Mouse (Mus musculus): ENCODE measurements around the gene Mtus2. TPM values are rescaled to one million over a fixed set of nuclear protein-coding genes. Genes with fewer than 3 reads are reported as not detected.

Gene Mtus2
- polyA plus RNA-seq, 1 experiment from 2014 or later = 50.0 TPM

DNA sequence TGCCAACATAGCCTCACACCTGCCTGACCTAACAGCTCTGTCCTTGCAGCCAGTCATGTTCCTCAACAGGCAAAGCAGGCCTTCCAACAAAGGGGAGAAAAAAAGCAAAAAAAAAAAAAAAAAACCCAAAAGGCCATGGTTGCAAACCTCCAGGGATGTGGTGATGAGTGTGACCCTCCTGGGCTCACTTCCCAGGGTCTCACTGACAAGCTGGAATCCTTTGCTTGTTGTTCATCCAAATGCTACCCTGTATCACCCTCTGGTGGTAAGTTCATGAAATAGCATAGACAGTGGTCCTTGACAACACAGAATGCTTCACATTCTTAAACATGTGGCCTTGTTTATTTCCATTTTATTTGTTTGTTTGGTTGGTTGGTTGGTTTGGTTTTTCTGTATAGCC lies 281.9 kb downstream of the Mtus2 start:
- 0 out of 2 replicates have a peak, but pooled peaks have one; percentile 51 for ATAC-seq (ENCODE audit: low read depth)

DNA sequence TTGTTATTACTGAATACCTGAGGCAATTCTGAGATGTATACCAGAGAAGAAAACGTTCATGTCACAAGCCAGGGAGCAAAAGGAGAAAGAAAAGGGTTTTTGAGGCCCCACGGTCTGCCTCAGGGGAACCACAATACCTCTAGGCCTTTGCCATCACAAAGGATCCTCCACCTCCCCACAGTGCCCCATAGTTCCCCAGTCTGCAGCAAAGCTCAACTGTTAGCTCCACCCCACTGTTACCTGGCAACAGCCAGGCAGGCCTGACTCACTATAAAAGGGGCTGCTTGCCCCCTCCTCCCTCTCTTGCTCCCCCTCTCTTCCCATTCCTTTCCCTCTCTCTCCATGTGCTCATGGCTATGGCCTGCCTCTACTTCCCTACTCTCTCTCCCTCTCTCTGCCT lies 282.6 kb downstream of the Mtus2 start:
- ATAC-seq (ENCODE audit: low read depth) = no peak

More for the DNA sequence above, 281.9 kb downstream of the Mtus2 start:
- no peaks in the 10 kb centered on the region for H3K27me3 ChIP-seq
- H3K4me1 ChIP-seq (replicated peaks) = no peaks in the 10 kb centered on the region
- H3K36me3 ChIP-seq = no peaks in the 10 kb centered on the region
- H3K9me3 ChIP-seq = no peaks in the 10 kb centered on the region
- no peak overlapping the region for H3K9ac ChIP-seq
- no peak overlapping the region for H3K27ac ChIP-seq (replicated peaks)
- no peak overlapping the region for H3K4me3 ChIP-seq
- H3K4me2 ChIP-seq = no peak overlapping the region

DNA sequence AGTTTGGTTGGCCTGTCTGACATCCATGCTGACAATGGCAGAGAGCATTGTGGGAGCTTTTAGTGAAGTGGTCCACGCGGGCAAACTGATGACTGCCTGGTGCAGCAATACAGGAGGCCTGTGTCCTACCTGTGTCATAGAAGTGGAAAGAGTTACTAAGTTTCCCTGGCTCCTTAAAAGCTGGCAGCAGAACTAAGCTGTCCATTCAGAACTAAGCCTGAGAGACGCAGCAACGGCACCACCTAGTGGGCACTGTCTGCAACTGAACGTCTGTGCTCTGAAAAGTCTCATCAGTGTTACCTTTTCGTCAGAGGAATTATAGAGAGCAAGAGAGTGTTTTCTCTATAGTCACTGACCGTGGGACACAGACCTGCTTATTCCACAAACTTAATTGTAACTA lies 284.8 kb downstream of the Mtus2 start:
- Histone ChIP-seq H3K36me3 (no peaks in the 10 kb centered on the region), H3K4me1 (replicated peaks) (no peaks in the 10 kb centered on the region), H3K9ac (no peak overlapping the region), H3K9me3 (no peaks in the 10 kb centered on the region), H3K4me2 (no peak overlapping the region), H3K4me3 (no peak overlapping the region), H3K27ac (replicated peaks) (no peak overlapping the region), H3K27me3 (no peaks in the 10 kb centered on the region)
- 7% methylated on average over 7 of the region's 7 CpGs for WGBS
- no peak for ATAC-seq (ENCODE audit: low read depth)

More for the DNA sequence above, 282.6 kb downstream of the Mtus2 start:
- H3K27me3 ChIP-seq = no peaks in the 10 kb centered on the region
- no peaks in the 10 kb centered on the region for H3K9me3 ChIP-seq
- H3K36me3 ChIP-seq = no peaks in the 10 kb centered on the region
- no peak overlapping the region for H3K27ac ChIP-seq (replicated peaks)
- no peak overlapping the region for H3K4me2 ChIP-seq
- H3K9ac ChIP-seq = no peak overlapping the region
- no peaks in the 10 kb centered on the region for H3K4me1 ChIP-seq (replicated peaks)
- 10% methylated on average over 2 of the region's 2 CpGs for WGBS
- H3K4me3 ChIP-seq = no peak overlapping the region

DNA sequence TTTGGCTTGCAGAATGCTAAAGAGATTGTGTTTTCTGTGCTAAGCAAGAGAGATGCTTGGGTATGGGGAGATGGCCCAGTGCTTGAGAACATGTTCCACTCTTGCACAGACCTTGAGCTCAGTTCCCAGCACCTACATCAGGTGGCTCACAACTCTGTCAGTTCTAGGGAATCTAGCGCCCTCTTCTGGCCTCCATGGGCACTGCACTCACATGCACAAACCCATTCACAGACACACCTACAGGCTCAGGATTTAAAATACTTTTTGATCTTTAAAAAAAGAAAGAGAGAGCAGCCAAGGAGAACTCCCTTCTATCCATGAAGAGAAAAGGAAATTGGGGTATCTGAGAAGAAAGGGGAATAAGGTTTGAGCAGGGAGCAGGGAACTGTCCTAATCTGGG lies 287.4 kb downstream of the Mtus2 start:
- ATAC-seq (ENCODE audit: low read depth) = no peak

DNA sequence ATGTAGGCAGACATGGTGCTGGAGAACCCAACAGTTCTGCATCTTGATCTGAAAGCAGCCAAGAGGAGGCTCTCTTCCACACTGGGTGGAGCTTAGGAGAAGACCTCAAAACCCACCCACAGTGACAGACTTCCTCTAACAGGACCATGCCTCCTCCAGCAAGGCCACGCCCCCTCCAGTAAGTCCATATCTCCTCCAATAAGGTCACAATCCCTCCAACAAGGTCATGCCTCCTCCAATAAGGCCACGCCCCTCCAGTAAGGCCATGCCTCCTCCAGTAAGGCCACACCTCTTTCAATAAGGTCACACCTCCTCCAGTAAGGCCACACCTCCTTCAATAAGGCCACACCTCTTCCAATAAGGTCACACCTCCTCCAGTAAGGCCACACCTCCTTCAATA lies 288.3 kb downstream of the Mtus2 start:
- no peak overlapping the region for H3K27ac ChIP-seq (replicated peaks)

More for the DNA sequence above, 287.4 kb downstream of the Mtus2 start:
- H3K4me1 ChIP-seq (replicated peaks) = no peaks in the 10 kb centered on the region
- H3K36me3 ChIP-seq = no peaks in the 10 kb centered on the region
- no peak overlapping the region for H3K4me2 ChIP-seq
- 31% methylated on average over 1 of the region's 1 CpGs for WGBS
- H3K9me3 ChIP-seq = no peaks in the 10 kb centered on the region
- H3K4me3 ChIP-seq = no peak overlapping the region
- no peaks in the 10 kb centered on the region; the same call in 1 of the 2 replicates for H3K27me3 ChIP-seq
- no peak overlapping the region for H3K27ac ChIP-seq (replicated peaks)
- no peak overlapping the region for H3K9ac ChIP-seq

DNA sequence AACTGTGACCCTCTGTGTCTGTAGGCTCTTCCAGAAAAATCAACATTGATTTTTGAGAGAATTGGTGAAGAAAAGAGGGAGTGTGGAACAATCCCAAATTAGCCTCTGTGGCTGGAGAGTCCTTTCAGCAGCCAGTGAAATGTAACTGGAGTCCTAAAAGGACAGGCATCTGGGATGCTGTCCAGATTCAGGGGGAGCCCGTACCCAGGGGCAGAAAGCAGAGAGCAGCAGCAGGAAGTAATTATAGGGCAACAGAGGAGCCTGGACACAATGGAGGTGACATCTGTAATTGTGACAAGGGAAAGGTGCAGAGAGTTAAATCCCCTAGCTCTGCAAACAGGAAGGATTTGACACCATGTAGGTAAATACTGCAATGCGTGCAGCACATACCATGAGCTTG lies 291.1 kb downstream of the Mtus2 start:
- no peak overlapping the region for H3K4me3 ChIP-seq
- WGBS = 56% methylated on average over 2 of the region's 2 CpGs

More for the DNA sequence above, 288.3 kb downstream of the Mtus2 start:
- WGBS = 82% methylated on average over 2 of the region's 2 CpGs
- no peak overlapping the region for H3K4me2 ChIP-seq
- no peaks in the 10 kb centered on the region for H3K9me3 ChIP-seq
- no peak overlapping the region for H3K9ac ChIP-seq
- H3K36me3 ChIP-seq = no peaks in the 10 kb centered on the region
- no peaks in the 10 kb centered on the region for H3K4me1 ChIP-seq (replicated peaks)
- no peak overlapping the region for H3K4me3 ChIP-seq
- no peaks in the 10 kb centered on the region; the same call in 1 of the 2 replicates for H3K27me3 ChIP-seq
- no peak for ATAC-seq (ENCODE audit: low read depth)

DNA sequence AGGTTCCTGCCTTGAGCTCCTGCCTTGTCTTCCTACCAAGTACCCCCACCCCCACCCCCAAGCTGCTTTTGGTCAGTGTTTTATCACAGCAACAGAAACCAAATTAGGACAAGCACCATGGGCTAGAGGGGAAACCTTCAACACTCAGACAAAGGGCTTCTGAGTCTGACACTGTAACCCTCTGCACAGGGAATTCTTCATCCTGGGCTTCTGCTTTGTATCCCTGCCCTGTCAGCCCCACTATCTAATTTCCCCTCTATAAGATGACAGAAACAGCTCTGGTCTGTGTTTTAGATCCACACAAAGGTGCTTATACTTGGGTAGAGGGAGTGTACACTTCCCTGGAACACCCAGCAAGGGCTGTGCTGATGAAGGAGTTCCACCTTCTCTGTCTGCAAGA lies 294.7 kb downstream of the Mtus2 start:
- Histone ChIP-seq H3K4me1 (replicated peaks) (no peaks in the 10 kb centered on the region), H3K36me3 (no peaks in the 10 kb centered on the region), H3K27ac (replicated peaks) (no peak overlapping the region), H3K27me3 (no peaks in the 10 kb centered on the region; the same call in 1 of the 2 replicates), H3K9ac (no peak overlapping the region), H3K4me2 (no peak overlapping the region), H3K9me3 (no peaks in the 10 kb centered on the region), H3K4me3 (no peak overlapping the region)
- no peak for ATAC-seq (ENCODE audit: low read depth)

More for the DNA sequence above, 291.1 kb downstream of the Mtus2 start:
- H3K9ac ChIP-seq = no peak overlapping the region
- no peak overlapping the region for H3K4me2 ChIP-seq
- H3K9me3 ChIP-seq = no peaks in the 10 kb centered on the region
- no peaks in the 10 kb centered on the region; the same call in 1 of the 2 replicates for H3K27me3 ChIP-seq
- no peak overlapping the region for H3K27ac ChIP-seq (replicated peaks)
- ATAC-seq (ENCODE audit: low read depth) = no peak
- no peaks in the 10 kb centered on the region for H3K4me1 ChIP-seq (replicated peaks)
- no peaks in the 10 kb centered on the region for H3K36me3 ChIP-seq

DNA sequence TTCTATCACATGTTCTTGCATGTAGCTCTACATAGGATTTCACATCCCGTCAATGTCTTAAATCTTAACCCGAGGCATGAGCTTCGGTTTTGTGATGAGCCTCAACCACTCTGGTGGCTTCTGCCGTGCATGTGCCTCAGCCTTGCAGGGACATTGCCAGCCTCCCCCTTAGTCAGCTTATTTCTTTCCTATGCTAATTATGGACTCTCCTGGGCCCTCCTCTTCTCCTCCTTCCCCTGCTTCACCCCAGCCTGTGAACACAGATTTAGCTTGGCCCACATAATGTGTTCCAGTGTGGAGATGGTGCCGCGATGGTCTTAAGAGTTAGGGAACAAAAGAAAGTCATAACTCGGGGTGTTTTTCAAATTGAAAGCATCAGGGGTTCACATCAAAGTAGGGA lies 304.9 kb downstream of the Mtus2 start:
- no peak overlapping the region for H3K27ac ChIP-seq (replicated peaks)
- no peak overlapping the region for H3K9ac ChIP-seq
- 88% methylated on average over 7 of the region's 7 CpGs for WGBS
- no peaks in the 10 kb centered on the region for H3K36me3 ChIP-seq
- 0 out of 2 replicates have a peak, but pooled peaks cover 3% of the 10 kb centered on the region for H3K9me3 ChIP-seq
- peaks cover 7% of the 10 kb centered on the region for H3K4me1 ChIP-seq (replicated peaks)
- no peak for ATAC-seq (ENCODE audit: low read depth)
- peaks cover 3% of the 10 kb centered on the region for H3K27me3 ChIP-seq
- no peak overlapping the region for H3K4me2 ChIP-seq
- no peak overlapping the region for H3K4me3 ChIP-seq

DNA sequence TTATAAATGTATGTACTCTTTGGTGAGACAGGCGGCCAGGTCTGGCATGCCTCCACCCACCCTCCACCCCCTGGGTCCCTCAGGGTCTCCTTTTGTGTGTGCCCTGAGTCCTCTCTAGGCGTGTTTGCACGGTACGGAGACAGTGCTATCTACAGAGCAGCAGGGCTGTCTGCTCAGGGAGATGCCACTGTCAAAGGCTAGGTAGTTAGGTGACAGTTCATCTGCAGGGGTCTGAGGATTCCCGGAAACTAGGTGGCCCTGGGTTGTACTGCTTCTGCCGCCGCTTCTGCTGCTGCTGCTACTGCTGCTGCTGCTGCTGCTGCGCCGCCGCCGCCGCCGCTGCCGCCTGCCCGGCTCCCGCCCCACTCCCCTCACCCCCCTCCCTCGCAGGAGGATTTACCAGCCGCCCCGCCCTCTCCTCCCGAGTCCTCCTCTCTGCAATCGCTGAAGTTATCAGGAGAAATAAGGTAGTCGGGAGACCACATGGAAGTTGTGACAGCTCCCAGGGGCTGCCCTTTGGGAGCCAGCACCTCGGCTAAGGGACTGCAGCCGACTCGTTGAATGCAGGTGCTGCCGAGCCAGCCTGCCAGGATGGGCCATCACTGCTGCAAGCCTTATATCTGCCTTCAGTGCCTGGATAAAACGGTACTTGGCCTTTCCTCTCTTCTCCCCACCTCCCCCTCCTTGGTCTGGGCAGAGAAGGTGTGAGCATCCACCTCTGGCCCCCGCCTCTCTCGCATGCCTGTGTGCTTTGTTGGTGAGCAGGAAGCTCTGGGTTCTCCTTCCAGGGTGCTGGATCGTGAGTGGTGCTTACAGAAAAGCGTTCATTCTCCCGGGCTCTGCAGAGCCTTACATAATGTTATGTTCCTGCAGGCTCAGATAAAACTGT lies 307.9 kb downstream of the Mtus2 start:
- Histone ChIP-seq H3K36me3 (no peaks in the 10 kb centered on the region), H3K27ac (replicated peaks) (peak overlapping the region; percentile 67), H3K4me1 (replicated peaks) (peaks cover 7% of the 10 kb centered on the region), H3K9ac (peak overlapping the region; percentile 77), H3K4me3 (peak overlapping the region; percentile 50), H3K9me3 (no peaks in the 10 kb centered on the region), H3K4me2 (peak overlapping the region; percentile 73), H3K27me3 (peaks cover 3% of the 10 kb centered on the region)
- 0% methylated on average over 32 of the region's 32 CpGs for WGBS
- peak; percentile 80 for ATAC-seq (ENCODE audit: low read depth)

DNA sequence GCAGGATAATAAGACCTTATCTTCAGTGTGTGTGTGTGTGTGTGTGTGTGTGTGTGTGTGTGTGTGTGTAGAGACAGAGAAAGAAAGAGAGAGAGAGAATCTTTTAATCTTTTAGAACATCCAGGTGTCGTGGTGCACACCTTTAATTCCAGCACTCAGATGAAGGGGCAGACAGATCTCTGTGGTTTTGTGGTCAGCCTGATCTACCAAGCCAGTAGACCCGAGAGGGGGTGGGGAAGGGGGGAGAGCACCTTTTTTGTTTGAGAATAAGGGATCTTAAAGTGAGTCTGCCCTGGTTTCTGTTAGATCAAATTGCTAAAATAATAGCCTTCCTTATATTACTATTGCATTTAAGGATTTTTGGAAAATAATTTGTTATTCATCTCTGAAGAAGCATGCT lies 309.7 kb downstream of the Mtus2 start:
- H3K4me1 ChIP-seq (replicated peaks) = peaks cover 7% of the 10 kb centered on the region
- no peak overlapping the region for H3K4me3 ChIP-seq
- H3K9me3 ChIP-seq = no peaks in the 10 kb centered on the region
- no peak overlapping the region for H3K27ac ChIP-seq (replicated peaks)
- peak overlapping the region; percentile 73; the same call in 1 of the 2 replicates for H3K4me2 ChIP-seq
- no peak for ATAC-seq (ENCODE audit: low read depth)
- H3K9ac ChIP-seq = no peak overlapping the region
- no peaks in the 10 kb centered on the region for H3K36me3 ChIP-seq
- peaks cover 3% of the 10 kb centered on the region for H3K27me3 ChIP-seq
- 61% methylated on average over 2 of the region's 2 CpGs for WGBS

DNA sequence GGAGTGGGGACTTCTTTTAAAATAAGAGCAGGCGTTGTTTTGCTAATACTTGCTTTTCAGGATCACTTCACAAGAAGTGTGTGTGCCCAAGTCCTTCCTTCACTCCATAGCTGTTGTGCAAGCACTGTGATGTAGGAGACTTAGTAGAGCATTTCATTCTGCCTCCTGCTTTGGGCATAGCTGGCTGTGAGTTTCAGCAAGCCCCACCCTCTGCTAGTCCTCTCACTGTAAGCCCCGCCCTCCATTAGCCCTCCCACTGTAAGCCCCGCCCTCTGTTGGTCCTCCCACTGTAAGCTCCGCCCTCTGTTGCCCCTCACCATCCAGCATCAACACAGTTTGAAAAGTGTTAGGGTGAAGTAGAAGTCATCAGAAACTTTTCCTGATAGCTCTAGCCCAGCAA lies 310.3 kb downstream of the Mtus2 start:
- no peak overlapping the region for H3K4me3 ChIP-seq
- H3K9me3 ChIP-seq = no peaks in the 10 kb centered on the region
- no peaks in the 10 kb centered on the region for H3K36me3 ChIP-seq
- no peak overlapping the region for H3K9ac ChIP-seq
- peaks cover 7% of the 10 kb centered on the region for H3K4me1 ChIP-seq (replicated peaks)
- 62% methylated on average over 4 of the region's 4 CpGs for WGBS
- ATAC-seq (ENCODE audit: low read depth) = no peak
- no peak overlapping the region for H3K4me2 ChIP-seq
- peaks cover 3% of the 10 kb centered on the region for H3K27me3 ChIP-seq
- no peak overlapping the region for H3K27ac ChIP-seq (replicated peaks)

DNA sequence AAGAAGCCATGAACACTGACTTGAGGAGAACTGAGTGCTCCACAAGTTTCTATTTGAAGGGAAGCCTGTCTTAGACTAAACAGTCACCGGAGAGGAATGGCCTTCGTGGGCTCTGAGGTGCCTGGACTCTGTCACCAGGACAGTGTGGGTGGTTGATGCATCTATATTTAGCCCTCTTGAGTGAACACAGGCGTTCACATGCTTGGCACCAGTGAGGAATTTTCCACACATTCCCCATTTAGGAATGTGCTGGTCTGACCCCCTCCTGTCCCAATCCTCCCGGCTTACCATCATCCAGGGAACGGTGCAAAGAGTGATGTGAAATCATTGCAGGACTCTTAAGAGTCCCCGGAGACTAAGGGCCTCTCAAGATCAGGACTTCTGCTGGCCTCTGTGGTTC lies 314.9 kb downstream of the Mtus2 start:
- Histone ChIP-seq H3K9me3 (no peaks in the 10 kb centered on the region), H3K27ac (replicated peaks) (no peak overlapping the region), H3K9ac (no peak overlapping the region), H3K4me3 (no peak overlapping the region), H3K27me3 (no peaks in the 10 kb centered on the region), H3K4me2 (no peak overlapping the region), H3K4me1 (replicated peaks) (no peaks in the 10 kb centered on the region), H3K36me3 (no peaks in the 10 kb centered on the region)
- no peak for ATAC-seq (ENCODE audit: low read depth)
- 86% methylated on average over 6 of the region's 6 CpGs for WGBS

DNA sequence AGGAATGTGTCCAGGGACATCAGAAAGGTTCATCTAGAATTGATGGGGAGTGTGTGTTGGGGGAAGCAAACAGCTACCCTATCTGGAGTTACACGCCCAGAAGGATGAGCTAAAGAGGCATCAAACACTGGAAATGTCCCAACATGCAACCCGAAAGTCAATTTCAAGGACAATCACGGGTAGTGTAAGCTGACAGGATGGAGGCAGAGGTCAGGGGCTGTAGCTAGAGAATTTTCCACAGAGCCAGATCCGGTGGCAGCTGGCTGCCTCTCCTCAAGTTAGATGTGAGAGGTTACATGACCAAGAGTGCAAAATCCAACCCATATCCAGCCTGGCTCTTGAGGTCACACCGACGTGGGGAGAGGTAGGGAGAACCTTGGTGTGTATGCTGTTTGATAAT lies 315.7 kb downstream of the Mtus2 start:
- no peaks in the 10 kb centered on the region for H3K9me3 ChIP-seq
- no peak overlapping the region for H3K4me2 ChIP-seq
- no peak overlapping the region for H3K9ac ChIP-seq
- H3K36me3 ChIP-seq = no peaks in the 10 kb centered on the region
- ATAC-seq (ENCODE audit: low read depth) = no peak
- H3K27ac ChIP-seq (replicated peaks) = no peak overlapping the region
- no peak overlapping the region for H3K4me3 ChIP-seq
- 88% methylated on average over 6 of the region's 6 CpGs for WGBS
- H3K27me3 ChIP-seq = no peaks in the 10 kb centered on the region
- no peaks in the 10 kb centered on the region for H3K4me1 ChIP-seq (replicated peaks)
